Mouse (Mus musculus) mouse embryonic stem cell (cell line): ENCODE measurements around the gene Rab8b.
"Not testable (repeated sequence)": the region's sequence is repeated elsewhere in the genome, so short reads cannot be mapped to it uniquely, and the experiment has no call there.

ENCODE experiments used
- in situ Hi-C, 2 experiments: fragments of 300-500 bp; cut with MboI; formaldehyde crosslinking; loops; 1 replicate in 1 of 2; 3 replicates in 1 of 2; pipeline ENCODE4 v1.14.3; 2019 to 2020; ENCODE audit warnings: low sequenced_read_pairs in 2 of 2, low pct_unique_long_range_greater_than_20kb in 1 of 2, mixed read lengths in 1 of 2; ENCODE audit not compliant: unreplicated experiment in 1 of 2

Gene Rab8b

GRCm38 (mm10) chr9:66895035-66895779 is 24.3 kb downstream of the Rab8b start:
- in situ Hi-C loops: no loop called here

GRCm38 (mm10) chr9:66894421-66894820 is 25.1 kb downstream of the Rab8b start:
- in situ Hi-C loops: no loop called here

GRCm38 (mm10) chr9:66892456-66892855 is 27.0 kb downstream of the Rab8b start:
- in situ Hi-C loops: not testable (repeated sequence)

DNA sequence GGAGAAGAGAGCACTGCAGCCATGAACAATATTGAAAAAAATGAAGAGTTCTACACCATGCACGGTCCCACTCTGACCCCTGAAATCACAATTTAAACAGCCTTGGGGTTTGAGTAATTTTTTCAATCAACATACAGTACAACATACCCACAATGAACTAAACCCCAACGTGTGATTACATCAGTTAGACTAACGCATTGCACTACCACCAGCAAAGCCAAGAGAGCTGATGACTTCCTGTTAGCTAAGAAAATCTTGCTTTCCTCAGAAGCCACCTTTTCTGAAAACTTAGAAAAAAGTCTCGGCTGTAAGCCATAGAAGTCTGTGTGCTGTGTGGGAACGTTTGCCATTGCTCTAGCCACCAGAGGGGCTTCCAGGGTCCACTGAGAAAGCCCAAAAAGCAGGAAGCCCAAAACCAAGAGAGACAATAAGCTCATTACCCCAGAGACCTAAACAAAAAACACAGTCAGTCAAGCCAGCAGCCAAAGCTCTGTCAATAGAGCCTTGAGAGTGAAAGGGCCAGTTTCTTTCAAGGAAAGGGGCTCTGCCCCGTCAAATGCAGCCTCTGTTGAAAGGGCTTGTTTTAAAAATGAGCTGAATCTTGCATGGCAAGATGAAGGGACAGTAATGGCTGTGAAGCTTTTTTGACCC is 31.4 kb downstream of the Rab8b start:
- in situ Hi-C loops: no loop called here

DNA sequence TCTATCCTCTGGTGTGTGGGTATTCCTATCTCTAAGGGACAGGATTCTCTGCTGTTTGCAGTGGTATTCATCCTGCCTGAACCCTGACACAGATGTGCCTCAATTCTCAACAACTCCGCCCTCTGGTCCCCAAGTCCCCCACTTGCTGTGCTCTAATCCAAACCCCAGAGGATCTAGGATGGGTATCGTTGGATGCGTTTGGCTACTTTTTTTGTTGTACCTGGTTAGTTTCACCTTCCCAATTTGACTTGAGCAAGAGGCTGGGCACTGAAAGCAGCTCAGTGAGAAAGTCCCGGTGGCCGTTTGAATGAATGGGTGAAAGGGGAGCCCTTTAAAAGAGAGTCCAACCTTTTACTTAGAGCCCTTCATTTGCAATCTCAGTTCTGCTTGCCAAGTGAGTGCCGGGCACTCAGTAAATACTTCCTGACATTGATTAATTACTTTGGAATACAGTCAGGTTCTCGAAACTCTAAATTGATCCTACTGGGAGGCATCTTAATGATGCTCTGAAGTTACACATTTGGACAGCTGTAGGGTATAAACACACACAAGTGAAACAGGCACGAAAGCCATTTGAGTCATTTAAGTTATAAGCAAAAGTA is 32.1 kb downstream of the Rab8b start:
- in situ Hi-C loops: no loop called here

DNA sequence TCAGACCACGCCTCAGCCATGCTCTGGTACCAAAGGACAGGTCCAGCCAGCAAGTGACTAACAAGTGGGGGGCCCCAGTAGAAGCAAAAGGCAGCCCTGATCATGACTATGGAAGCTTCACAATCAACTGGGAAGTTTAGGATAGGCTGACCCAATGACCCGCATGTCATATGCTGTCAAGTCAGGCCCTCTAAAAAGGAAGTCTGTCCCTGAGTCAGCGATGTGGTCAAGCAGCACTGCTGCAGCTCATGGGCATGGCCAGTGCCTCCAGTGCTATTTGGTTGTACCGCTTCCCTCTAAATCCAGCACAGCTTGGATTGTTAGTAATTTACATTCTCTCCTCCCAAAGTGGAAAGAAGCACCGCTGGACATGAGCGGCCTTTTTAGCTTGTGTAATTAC is 32.7 kb downstream of the Rab8b start:
- in situ Hi-C loops: no loop called here

GRCm38 (mm10) chr9:66886366-66886765 is 33.1 kb downstream of the Rab8b start:
- in situ Hi-C loops: no loop called here

DNA sequence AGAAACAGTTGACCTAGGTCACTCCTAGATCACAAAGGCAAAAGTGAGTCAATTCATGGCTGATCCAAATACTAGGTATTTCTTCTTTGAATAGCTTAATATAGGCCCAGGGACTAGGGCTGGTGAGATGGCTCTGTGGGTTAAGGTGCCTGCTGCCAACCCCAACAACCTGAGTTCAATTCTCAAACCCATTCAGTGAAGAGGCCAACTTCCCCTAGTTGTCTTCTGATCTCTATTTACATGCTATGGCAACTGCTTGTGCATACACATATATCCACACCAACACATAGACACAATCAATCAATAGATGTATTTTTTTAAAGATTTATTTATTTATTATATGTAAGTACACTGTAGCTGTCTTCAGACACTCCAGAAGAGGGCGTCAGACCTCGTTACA is 34.9 kb downstream of the Rab8b start:
- in situ Hi-C loops: no loop called here

GRCm38 (mm10) chr9:66883500-66883899 is 36.0 kb downstream of the Rab8b start:
- in situ Hi-C loops: no loop called here

DNA sequence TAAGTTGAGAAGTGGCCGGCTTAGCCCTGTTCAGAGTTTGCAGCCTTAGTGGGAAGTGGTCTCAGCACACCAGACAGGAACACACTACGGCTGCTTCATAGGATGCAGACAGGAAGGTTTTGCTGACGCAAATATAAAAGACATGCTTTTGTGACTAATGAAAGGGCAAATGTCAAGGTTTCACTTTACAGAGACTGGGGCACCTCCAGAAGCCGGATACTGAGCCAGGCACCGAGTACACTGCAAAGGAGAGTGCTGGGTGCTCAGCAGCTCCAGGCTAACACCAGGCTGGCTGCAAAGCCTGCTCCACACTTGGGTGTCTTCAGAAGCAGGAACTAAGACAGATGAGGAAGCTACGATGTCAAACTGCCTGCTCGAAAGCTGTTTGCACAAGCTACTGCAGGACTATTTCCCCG is 37.1 kb downstream of the Rab8b start:
- in situ Hi-C loops: no loop called here

DNA sequence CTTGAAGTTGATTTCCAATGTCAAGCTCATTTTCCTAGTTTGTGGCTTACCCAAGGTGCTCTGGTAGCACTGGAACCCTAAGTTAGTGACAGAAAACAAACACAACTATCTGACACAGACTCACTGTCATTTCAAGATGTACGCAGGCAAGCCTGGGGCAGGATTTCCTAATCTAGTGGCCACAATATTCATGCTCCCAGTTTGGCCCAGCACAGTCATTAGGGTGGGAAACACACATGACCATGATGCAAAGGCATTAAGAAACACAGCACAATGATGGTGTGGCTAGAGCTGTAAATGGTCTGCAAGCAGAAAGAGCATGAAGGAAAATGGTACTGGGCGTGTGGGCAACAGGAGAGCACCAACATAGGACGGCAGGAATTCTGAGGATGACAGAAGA is 37.6 kb downstream of the Rab8b start:
- in situ Hi-C loops: no loop called here

GRCm38 (mm10) chr9:66880752-66881151 is 38.7 kb downstream of the Rab8b start:
- in situ Hi-C loops: no loop called here

DNA sequence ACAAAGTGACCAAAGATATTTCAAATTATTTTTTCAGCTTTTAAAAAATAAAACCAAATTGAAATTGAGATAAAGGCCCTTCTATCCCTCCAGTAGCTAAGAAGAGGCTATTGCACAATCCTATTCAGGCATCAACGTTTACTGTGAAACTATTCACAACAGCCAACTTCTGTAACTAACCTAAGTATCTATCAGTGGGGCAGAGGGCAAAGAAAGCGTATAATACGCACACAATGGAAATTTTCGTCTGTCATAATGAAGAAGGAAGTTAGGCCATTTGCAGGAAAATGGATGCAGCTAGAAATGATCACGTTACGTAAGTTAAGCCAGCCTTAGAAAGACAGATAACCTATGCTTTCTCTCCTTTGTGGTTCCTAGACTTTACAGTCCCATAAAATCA is 40.0 kb downstream of the Rab8b start:
- in situ Hi-C loops: no loop called here

DNA sequence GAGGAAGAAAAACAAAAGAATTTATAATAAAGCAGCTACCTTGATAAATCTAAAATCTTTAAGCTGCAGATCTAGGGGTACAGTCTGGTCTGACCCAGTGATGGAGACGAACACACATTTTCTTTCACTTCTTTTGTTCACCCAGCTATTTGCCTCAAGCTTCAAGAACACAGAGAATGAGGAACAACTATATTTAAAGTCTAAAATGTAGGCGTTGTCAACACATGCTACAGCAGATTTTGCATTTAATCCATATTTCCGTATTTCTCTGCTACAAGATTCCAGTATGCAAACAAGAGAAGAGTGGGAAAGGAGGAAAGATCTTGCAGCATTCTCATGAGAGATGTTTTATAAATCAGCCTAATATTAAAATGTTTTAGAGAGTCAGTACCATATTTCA is 40.6 kb downstream of the Rab8b start:
- in situ Hi-C loops: no loop called here

DNA sequence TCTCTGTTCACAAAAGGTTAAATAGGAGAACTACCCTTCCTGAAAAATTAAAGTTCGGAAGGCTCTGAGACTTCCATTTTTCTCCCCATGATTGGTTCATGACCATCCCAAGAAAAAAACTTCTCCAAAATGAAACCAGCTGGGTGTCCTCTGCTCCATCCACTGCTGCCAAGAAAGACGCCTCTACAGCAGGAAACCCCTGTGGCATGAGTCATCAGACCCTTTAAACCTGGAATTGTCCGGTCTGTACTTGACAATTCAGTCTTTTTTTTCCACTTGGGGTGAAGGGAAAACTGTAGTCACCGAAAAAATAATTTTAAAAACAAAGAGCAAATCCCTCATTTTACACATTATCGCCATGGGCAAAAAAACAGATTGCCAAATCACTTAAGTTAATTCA is 42.9 kb downstream of the Rab8b start:
- in situ Hi-C loops: no loop called here

- in situ Hi-C loops: no loop called here
These were observed 45.2 kb downstream of the Rab8b start for GRCm38 (mm10) chr9:66874297-66874696.

- in situ Hi-C loops: no loop called here
These were observed 46.0 kb downstream of the Rab8b start for GRCm38 (mm10) chr9:66873531-66873930.

DNA sequence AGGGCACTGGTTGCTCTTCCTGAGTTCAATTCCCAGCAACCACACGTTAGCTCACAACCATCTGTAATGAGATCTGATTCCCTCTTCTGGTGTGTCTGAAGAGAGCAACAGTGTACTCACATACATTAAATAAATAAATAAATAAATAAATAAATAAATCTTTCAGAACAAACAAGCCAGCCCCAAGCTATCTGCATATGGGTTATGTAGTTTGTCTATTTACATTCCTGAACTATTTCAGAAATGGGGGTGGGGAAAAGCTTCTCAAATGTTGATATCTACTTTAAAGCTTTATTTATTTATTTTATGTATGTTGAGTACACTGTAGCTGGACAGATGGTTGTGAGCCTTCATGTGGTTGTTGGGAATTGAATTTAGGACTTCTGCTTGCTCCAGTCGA is 46.5 kb downstream of the Rab8b start:
- in situ Hi-C loops: not testable (repeated sequence)

- in situ Hi-C loops: no loop called here
These were observed 47.3 kb downstream of the Rab8b start for GRCm38 (mm10) chr9:66872015-66872727.
